Mouse (Mus musculus) right cerebral cortex, postnatal 10 days (tissue): Measurements from ENCODE around the gene Dus2.
"Not testable (repeated sequence)": the region's sequence is repeated elsewhere in the genome, so short reads cannot be mapped to it uniquely, and the experiment has no call there.

Experiments
- DNase-seq, 2 experiments: peaks; one replicate each; pipeline ENCODE4 v3.0.0; 2021; ENCODE audit warnings: low spot score in 2 of 2

Gene Dus2

DNA sequence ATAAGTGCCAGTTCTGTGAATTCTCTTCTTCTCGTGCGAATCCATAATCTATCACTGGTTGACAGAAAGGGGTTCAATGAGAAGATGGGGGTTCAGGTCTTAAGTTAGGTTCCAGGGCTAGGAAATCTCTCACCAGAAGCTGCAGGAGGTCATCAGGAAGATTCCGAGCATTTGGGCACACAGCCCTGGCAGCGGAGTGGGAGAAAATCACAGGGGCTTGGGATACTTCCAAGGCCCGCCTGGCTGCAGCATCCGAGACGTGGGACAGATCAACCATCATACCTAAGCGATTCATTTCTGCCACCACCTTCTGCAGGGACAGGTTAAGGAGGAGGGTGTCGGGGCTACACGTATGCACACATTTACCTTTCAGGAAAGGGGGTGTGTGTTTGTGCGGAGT lies 2.6 kb upstream of the Dus2 start:
- DNase-seq, result no peak

DNA sequence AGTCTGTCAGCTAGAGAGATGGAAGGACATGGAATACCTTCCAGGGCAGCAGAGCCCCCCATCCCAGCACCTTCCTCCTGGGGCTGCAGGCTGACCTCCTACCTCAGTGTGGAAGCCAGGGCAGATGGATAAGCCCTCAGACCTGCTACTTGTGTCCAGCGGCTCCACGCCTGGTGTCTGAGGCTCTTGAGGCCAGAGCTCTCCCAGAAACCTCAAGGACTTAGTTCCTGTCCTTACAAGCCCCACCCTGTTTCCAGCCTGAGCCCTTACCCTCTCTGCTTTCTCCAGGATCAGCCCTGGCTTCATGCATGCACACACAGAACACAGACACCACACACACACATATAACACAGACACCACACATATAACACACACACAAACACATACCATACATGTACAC lies 409 bp downstream of the Dus2 start:
- no peak for DNase-seq

DNA sequence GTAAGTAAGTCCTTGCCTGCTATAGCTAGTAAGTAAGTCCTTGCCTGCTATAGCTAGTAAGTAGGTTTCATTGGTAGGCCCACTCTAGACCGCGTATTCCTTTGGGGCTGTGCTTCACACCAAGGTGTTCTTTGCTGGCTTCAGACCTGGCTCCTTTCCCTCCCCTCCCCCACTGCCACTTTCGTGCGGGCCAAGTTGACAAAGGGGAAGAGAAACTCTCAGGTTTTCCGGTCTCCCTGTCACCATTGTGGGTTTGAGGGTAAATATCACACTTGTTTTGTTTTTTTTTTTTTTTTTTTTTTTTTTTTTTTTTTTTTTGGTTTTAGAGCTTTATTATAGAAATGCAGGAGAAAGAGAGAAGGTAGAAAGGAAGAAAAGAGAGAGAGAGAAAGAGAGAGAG lies 1.4 kb downstream of the Dus2 start:
- DNase-seq, result no peak

DNA sequence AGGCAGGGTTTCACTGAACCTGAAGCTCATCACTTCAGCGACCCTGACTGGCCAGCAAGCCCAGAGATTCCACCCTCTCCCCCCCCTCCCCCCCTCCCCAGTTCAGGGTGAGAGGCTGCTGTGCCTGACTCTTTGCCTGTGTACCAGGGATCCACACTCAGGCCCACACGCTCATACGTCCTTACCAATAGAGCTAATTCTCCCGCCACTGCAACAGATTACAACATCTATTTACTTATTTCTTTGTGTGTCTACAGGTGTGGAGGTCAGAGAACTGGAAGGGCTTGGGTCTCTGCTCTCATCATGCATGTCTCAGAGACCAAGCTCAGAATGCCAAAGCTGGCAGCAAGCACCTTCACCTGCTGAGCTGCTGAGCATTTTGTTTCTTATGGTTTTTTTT lies 2.1 kb downstream of the Dus2 start:
- no peak for DNase-seq

DNA sequence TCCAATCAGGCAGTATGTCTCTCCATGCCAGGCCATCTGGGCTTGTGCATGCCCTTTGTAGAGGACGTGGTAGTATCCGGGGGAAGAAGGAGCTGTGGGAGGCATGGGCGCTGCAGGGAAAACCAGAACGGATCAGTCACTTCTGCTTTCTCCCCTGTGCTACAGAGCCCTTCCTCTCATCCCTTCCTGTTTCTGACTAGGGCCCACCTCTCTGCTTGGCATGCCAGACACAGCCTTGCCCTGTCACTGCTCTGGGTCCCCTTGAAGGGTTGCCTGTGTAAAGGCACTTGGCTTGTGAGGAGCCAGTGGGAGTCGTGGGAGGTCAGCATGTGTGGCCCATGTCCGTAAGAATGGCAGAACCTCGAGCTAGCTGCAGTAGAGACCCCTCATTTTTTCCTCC lies 5.2 kb downstream of the Dus2 start:
- no peak for DNase-seq

DNA sequence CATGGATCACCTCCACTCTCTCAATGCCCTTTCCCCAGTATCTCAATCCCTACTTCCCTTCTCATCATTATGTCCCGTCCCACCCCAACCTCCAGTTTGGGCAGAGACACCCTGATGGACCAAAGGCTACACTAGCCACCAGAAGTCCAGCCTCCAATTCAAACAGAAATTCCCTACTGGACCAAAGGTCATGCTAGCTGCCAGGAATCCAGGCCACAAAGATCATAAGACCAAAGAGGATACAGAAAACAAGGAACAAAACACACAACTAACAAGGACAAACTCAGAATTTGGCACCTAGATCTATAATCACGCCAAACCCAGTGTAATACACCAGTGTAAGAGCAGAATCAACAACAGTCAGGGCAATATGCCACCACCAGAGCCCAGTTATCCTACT lies 7.8 kb downstream of the Dus2 start:
- DNase-seq, result no peak

DNA sequence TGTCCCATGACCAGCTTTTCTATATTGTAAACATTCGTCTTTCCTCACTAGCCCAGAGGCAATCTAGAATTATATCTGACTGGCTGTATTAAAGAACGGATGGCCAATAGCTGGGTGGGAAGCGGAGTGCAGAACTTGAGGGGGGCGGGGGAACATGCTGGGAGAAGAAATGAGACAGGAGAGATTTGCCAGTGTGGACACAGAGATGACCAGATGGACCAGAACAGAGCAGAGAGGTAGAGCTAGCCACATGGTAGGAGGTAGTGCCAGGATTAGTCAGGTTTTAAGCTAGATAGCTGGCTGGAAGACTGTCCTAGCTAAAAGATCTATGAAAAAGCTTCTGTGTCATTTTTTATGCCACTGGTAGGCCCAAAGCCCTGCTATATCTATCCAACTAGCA lies 10.8 kb downstream of the Dus2 start:
- no peak for DNase-seq

DNA sequence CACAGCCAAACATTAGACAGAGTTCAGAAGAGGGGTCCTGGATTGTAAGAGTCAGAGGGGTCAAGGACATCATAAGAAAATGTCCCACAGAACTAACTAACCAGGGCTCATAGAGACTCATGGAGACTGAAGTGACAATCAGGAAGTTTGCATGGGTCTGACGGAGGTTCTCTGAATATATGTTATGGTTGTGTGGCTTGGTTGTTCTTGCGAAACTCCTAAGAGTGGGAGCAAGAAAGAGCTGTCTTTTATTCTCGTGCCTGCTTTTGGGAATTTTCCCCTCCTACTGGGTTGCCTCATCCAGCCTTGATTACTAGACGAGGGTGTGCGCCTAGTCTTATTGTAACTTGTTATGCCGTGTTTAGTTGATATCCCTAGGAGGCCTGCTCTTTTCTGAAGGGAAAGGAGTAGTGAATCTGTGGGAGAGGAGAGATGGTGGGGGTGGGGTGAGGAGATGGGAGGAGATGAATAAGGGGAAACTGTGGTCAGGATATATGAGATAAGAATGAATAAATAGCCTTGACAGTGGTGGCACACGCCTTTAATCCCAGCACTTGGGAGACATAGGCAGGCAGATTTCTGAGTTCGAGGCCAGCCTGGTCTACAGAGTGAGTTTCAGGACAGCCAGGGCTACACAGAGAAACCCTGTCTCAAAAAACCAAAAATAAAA lies 13.5 kb downstream of the Dus2 start:
- DNase-seq, result no peak

DNA sequence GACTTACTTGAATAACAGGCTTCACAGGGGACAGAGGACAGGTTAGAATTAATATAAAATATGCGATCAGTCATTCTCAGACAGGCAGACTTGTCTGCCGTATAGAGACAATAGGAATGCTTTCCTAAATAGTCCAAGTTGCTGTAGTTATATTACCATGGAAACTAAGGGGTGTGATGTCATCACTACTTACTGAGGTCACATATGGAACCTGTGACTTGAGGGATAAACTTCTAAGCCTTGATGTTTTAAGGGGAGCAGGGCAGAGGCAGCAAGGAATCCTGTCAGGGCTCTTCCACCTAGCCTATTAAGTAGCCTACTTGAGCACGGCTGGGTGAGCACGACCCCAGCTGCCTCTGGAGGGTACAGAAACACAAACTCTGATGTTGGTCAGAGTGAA lies 14.7 kb downstream of the Dus2 start, which contains the start of gene Dpep2nb:
Gene Dpep2nb, minus strand, starts transcription at position 101 of the 400 bp plus-strand sequence.
- no peak for DNase-seq

DNA sequence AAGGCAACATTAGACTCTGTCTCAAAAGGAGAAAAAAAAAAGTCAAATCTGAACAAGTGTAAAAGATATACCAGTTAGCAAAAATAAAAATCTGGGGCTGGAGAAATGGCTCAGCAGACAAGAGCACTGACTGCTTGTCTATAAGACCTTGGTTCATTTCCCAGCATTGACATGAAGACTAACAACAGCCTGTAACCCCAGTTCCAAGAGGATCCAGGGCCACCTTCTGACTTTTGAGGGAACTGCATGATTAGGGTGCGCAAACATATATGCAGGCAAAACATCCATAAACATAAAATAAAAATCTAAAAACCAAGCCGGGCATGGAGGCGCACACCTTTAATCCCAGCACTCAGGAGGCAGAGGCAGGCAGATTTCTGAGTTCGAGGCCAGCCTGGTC lies 15.3 kb downstream of the Dus2 start:
- no peak for DNase-seq

DNA sequence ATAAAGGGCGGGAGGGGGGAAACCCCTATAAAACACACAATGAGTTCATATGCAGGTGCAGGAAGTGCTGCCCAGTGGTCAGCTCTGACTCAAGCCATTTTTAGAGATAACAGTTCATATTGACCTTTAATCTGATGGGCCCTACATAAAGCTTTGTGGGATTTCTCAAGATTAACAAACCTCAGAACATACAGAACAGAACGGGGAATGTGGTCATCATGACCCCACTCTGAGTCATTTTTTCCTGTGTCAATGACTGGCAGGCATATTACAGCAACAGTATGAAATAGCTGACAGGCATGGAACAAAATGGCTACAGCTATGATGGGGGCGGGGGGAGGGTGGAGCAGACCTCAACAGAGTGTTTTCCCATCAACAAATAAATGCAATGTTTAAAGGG lies 16.0 kb downstream of the Dus2 start:
- no peak for DNase-seq

DNA sequence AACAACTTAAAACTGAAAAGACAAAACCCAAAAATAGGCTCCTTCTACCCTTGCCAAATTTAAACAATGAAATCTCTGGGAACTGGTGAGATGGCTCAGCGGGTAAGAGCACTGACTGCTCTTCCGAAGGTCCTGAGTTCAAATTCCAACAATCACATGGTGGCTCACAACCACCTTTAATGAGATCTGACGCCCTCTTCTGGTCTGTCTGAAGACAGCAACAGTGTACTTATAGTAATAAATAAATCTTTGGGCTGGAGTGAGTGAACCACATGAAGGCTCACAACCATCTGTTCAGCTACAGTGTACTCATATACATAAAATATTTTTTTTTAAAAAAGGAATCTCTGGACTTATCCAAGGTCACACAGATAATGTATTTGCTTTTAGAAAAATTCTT lies 16.8 kb downstream of the Dus2 start:
- DNase-seq, result not testable (repeated sequence)

DNA sequence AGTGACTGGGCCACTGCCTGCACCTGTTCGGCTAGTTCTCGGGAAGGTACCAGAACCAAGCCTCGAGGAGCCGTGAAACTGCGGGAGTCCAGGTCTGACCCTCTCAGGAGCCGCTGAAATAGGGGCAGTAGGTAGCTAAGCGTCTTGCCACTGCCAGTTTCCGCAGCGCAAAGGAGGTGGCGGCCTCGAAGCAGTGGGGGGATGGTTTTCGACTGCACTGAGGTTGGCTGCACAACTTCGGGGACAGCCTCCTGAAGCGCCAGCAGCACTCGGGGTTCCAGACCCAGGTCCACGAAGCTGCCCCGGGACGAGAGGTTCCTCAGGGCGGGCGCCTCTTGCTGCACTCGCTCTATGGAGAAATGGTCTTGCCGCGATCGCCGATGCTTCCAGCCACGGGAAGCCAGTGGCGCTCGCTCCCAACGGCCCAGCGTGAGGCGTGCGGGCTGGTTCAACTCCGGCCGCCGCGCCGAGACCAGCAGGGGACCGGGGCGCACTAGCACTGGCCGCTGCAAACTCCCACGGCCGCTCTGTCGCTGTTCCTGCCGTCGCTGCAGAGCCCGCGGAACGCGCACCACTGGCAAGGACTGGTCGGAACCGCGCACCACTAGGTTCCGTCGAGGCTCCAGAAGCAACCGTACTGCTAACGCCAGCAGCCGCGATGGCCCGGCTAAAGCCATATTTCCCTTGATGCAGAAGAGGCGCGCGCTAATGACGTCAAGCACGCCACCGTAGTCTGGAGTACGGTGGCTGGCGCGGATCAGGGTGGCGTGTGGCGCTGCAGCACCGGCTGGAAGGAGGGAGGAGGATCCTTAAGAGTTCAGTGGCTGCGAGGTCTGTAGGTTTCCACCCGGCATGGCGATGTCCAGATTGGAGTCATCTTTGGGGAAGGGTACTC lies 19.9 kb downstream of the Dus2 start:
- peak; percentile 96 to 97 for DNase-seq

DNA sequence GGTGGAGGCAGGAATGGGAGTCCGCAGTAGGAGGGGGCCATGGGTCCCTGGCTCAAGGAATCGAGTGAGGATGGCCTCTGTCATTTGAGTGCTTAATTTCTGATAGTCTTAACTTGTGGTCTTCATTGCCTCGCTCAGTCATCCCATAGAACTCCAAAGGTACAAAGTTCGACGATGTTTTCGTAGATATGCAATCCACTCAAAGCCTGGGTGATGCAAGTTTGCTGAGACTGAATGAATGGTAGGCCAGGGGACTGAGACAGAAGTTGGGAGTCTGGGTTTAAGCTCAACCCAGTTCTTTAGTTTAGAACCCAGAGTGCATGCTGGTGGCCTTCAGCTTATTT lies 20.5 kb downstream of the Dus2 start, which contains the start of gene Ddx28:
Gene Ddx28, minus strand, starts transcription at position 240 of the 344 bp plus-strand sequence.
- no peak for DNase-seq

DNA sequence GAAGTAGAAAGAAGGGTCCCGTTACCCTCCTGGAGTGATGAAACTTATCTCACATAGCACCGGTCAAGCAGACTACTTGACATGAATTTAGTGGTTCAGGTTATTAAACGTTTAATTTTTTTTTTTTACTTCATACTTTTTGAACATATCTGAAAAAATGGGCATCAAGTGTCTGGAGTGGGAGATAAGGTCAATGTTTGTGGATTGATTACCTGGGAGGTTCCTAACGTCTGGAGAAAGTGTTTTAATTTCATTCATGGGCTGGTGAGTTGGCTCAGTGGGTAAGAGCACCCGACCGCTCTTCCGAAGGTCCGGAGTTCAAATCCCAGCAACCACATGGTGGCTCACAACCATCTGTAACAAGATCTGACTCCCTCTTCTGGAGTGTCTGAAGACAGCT lies 21.1 kb downstream of the Dus2 start:
- DNase-seq, result not testable (repeated sequence)

DNA sequence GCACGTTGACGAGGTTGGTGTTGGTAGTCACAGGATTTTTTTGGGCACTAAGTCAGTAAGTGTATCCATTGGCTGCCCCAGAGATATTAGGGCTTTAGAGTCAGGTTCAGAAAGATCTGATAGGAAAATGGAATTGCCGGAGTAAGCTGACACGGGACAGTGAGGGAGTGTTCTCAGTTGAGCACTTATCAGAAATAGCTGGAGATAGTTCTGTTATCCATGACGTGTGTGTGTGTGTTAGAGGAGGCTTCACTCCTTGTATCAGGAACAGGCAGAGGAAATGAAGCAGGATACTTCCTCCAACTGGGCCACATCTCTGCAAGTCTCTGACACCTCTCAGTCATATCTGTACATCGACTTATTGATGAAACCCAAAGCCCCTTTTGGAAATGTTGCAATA lies 25.1 kb downstream of the Dus2 start:
- DNase-seq, result no peak

DNA sequence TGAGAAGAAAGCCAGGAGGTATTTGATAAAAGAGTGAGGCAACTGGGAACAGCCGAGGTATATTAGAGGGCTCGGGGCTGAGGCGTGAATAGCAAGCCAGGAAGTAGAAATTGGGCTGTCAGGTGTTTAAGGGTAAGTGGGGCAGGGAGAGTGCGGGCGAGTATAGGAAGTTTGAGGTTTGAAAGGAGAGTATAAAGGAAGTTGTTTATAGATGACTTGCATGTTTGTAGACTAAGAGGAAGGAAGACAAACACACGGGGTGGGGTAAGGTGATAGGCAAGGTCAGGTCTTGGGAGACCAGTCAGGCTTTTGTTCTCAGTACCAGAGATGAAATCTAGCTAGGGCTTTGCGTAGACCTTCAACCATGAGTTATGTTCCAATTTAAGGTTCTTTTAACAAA lies 26.0 kb downstream of the Dus2 start:
- no peak for DNase-seq

DNA sequence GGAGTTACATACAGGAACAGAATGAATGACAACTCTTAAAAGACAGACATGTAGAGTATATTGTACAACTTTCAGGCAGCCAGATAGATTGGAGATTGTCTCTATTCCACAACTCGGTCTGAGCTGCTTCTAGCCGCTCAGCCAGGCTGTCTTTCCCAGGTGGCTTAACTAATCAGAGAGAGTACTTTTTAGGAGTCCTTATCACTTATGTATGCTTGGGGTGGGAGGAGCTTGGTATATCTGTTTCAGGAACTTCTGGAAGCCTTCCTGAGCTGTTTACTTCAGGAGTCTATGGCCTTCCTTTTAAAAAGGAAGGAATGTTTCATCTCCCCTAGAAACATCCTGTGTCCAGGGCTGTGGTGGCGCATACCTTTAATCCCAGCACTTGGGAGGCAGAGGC lies 26.9 kb downstream of the Dus2 start:
- no peak for DNase-seq

DNA sequence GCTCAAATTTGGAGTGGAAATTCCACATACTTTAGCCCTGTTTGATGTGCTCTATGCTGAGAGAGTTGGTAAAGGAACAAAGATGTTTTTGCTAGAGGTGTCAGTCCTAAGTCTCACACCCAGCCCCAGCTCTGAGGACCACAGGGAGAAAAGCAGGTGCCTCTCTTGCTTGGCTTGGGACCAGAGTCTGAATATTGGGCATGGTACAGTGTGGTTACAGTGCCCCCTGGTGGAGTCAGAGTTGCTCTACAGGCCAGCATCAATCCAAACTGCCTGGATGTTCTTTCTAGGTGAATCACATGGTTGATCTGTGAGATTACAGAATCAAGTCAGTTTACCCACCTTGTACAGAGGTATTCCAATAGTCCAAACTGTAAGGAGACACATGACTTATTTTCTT lies 31.3 kb downstream of the Dus2 start:
- peak; percentile 79 to 83 for DNase-seq

DNA sequence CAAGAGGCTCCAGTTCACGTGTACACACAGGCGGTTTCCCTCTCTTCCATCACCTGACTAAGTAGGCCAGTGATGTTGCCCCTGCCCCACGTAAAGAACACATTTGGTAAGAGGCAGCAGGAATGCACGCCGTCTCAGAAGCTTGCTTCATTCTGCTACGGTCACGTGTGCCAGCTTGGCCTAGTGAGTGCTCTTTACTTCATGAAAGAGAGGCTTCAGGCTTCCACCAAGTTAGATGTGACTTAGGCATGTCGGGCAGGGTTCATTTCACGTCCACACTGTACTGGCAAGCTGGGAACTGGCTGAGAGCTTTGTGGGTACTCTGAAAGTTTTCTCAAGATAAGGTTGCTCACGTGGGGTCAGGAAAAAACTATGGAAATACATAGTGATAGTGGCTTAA lies 47.6 kb downstream of the Dus2 start:
- DNase-seq, result no peak

DNA sequence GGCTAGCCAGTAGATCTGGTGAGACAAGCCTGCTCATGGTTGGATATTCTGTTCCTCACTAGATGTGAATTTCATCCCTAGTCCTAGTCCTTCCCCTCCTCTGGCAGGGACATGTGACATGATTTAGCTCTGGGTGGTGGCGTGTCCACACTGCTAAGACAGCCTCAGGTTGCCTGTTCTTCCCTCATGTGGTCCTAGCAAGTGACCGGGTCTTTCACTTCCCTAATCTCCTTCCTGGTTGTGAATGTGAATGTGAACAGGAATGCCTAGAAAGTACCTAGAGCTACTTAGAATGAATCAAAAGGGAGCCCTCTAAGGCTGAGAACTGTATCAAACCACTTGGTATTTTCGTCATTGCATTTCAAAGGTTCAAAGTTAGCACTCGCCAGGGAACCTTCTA lies 48.5 kb downstream of the Dus2 start:
- no peak for DNase-seq

DNA sequence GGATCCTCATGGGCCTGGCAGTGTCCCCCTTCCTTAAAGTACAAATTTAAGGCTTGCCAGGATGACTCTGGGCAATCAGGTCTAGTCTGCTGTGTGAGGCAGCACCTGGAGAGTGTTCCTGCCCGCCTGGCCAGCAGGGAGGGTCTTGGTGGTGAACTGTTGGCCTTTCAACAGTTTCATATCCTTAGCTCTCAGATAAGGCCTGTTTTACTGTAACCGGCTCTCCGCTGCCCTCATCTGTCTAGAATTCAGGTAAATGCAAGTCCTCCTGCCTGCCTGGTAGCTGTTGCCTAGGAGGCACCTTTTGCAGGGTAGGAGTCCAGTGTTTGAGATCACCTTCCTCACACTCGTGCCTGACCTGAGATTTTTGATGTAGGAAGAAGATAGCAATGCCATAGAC lies 49.1 kb downstream of the Dus2 start:
- DNase-seq, result no peak

DNA sequence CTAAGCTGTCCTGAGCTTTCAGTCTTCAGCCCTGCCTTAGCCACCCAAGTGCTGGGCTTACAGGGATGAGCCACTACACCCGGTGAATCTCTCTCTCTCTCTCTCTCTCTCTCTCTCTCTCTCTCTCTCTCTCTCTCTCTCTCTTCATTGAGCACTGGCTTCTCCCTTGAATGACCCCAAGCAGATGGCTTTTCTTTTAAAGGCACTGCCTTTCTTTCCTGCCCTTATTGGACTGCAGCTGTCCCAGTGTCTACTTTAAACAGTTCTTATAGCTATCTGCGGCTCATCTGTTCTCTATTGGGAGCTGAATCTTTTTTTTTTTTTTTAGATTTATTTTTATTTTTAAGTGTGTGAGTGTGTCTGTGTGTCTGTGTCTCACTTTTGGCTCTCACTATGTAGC lies 51.9 kb downstream of the Dus2 start:
- no peak for DNase-seq
